Mouse (Mus musculus) cerebellum, adult 2 months (tissue): ENCODE results near the gene Cc2d2b.

Experiments
- CTCF ChIP-seq: fragments of 200-500 bp; IDR thresholded peaks from 2 replicates; pipeline ENCODE4 v1.5.1; 2011; ENCODE audit warnings: low read depth, mild to moderate bottlenecking, control low read depth, low read length, moderate library complexity, borderline replicate concordance; ENCODE audit not compliant: insufficient read depth
- POLR2A ChIP-seq: fragments of 200-500 bp; IDR thresholded peaks from 2 replicates; pipeline ENCODE4 v1.6.1; 2011; ENCODE audit warnings: low read length, control low read depth, borderline replicate concordance; ENCODE audit not compliant: insufficient read depth

- TF ChIP-seq CTCF (no peak), POLR2A (no peak)
Observed at GRCm38 (mm10) chr19:40832361-40832760, 83.8 kb downstream of the Cc2d2b start.
